Mouse (Mus musculus): ENCODE measurements around the gene Pitpnc1. TPM values are rescaled to one million over a fixed set of nuclear protein-coding genes. Genes with fewer than 3 reads are reported as not detected.
"Not testable (repeated sequence)": the region's sequence is repeated elsewhere in the genome, so short reads cannot be mapped to it uniquely, and the experiment has no call there.

The Pitpnc1 gene
- 32.1 and 36.3 TPM in 2 replicates for polyA plus RNA-seq (2015; fragmentation: Nextera tagmentation; extraction: Ambion mirVana)

- Histone ChIP-seq H3K36me3 (no peaks in the 10 kb centered on the region), H3K27me3 (no peaks in the 10 kb centered on the region), H3K4me3 (peak within 1 kb of the TSS; percentile 87), H3K9me3 (no peaks in the 10 kb centered on the region), H3K4me2 (peak within 1 kb of the TSS; percentile 69), H3K27ac (peak within 1 kb of the TSS; percentile 98), H3K9ac (peak within 1 kb of the TSS; percentile 90), H3K4me1 (peaks cover 37% of the 10 kb centered on the region)
- WGBS, result 0% methylated on average over 37 of the region's 37 CpGs
- ATAC-seq (ENCODE audit: insufficient number of reproducible peaks, insufficient read depth, low FRiP score, low TSS enrichment, low read depth), result peak; percentile 82
Observed at GRCm38 (mm10) chr11:107470521-107471041, at the start of gene Pitpnc1. TSS of gene Pitpnc1 (minus strand) at chr11:107470699.

GRCm38 (mm10) chr11:107518645-107519429, 48.3 kb upstream of the Pitpnc1 start:
- H3K4me1 ChIP-seq, result no peaks in the 10 kb centered on the region
- no peak overlapping the region for H3K4me2 ChIP-seq
- ATAC-seq (ENCODE audit: insufficient number of reproducible peaks, insufficient read depth, low FRiP score, low TSS enrichment, low read depth), result no peak
- H3K27ac ChIP-seq, result no peak overlapping the region
- no peaks in the 10 kb centered on the region for H3K36me3 ChIP-seq
- no peak overlapping the region for H3K9ac ChIP-seq
- no peak overlapping the region for H3K4me3 ChIP-seq
- WGBS, result 72% methylated on average over 5 of the region's 5 CpGs
- no peaks in the 10 kb centered on the region for H3K27me3 ChIP-seq
- H3K9me3 ChIP-seq, result no peaks in the 10 kb centered on the region

GRCm38 (mm10) chr11:107516387-107516786, 45.9 kb upstream of the Pitpnc1 start:
- Histone ChIP-seq H3K4me1 (0 out of 2 replicates have a peak, but pooled peaks cover 3% of the 10 kb centered on the region), H3K4me2 (no peak overlapping the region), H3K4me3 (no peak overlapping the region), H3K27ac (no peak overlapping the region), H3K36me3 (no peaks in the 10 kb centered on the region), H3K9me3 (no peaks in the 10 kb centered on the region), H3K9ac (no peak overlapping the region), H3K27me3 (no peaks in the 10 kb centered on the region)
- no peak for ATAC-seq (ENCODE audit: insufficient number of reproducible peaks, insufficient read depth, low FRiP score, low TSS enrichment, low read depth)
- 92% methylated on average over 2 of the region's 2 CpGs for WGBS

- H3K27ac ChIP-seq, result 0 out of 2 replicates have a peak overlapping the region, but pooled peaks have one; percentile 22
- ATAC-seq (ENCODE audit: insufficient number of reproducible peaks, insufficient read depth, low FRiP score, low TSS enrichment, low read depth), result no peak
- no peak overlapping the region for H3K4me3 ChIP-seq
- H3K9me3 ChIP-seq, result no peaks in the 10 kb centered on the region
- no peak overlapping the region for H3K9ac ChIP-seq
- WGBS, result 69% methylated on average over 10 of the region's 10 CpGs
- no peak overlapping the region for H3K4me2 ChIP-seq
- 0 out of 2 replicates have a peak, but pooled peaks cover 9% of the 10 kb centered on the region for H3K27me3 ChIP-seq
- no peaks in the 10 kb centered on the region for H3K36me3 ChIP-seq
- peaks cover 22% of the 10 kb centered on the region for H3K4me1 ChIP-seq
Observed at GRCm38 (mm10) chr11:107513047-107513446, 42.5 kb upstream of the Pitpnc1 start.

- 48% methylated on average over 5 of the region's 5 CpGs for WGBS
- not testable (repeated sequence) for H3K27ac ChIP-seq; ATAC-seq (ENCODE audit: insufficient number of reproducible peaks, insufficient read depth, low FRiP score, low TSS enrichment, low read depth); H3K36me3 ChIP-seq; H3K9me3 ChIP-seq; H3K27me3 ChIP-seq; H3K4me3 ChIP-seq; H3K4me2 ChIP-seq; H3K9ac ChIP-seq
- H3K4me1 ChIP-seq, result peaks cover 22% of the 10 kb centered on the region
Observed at GRCm38 (mm10) chr11:107511954-107512353, 41.5 kb upstream of the Pitpnc1 start.

GRCm38 (mm10) chr11:107510362-107511269, 40.1 kb upstream of the Pitpnc1 start:
- 2% methylated on average over 18 of the region's 18 CpGs for WGBS
- Histone ChIP-seq H3K9me3 (no peaks in the 10 kb centered on the region), H3K27ac (no peak overlapping the region), H3K36me3 (no peaks in the 10 kb centered on the region), H3K27me3 (0 out of 2 replicates have a peak, but pooled peaks cover 9% of the 10 kb centered on the region), H3K4me2 (peak overlapping the region; percentile 44), H3K9ac (peak overlapping the region; percentile 58), H3K4me1 (peaks cover 22% of the 10 kb centered on the region), H3K4me3 (peak overlapping the region; percentile 16; the same call in 1 of the 2 replicates)
- ATAC-seq (ENCODE audit: insufficient number of reproducible peaks, insufficient read depth, low FRiP score, low TSS enrichment, low read depth), result no peak

GRCm38 (mm10) chr11:107509631-107510338, 39.3 kb upstream of the Pitpnc1 start:
- Histone ChIP-seq H3K27me3 (0 out of 2 replicates have a peak, but pooled peaks cover 9% of the 10 kb centered on the region), H3K4me2 (peak overlapping the region; percentile 44; the same call in 1 of the 2 replicates), H3K9ac (no peak overlapping the region), H3K27ac (no peak overlapping the region), H3K4me1 (peaks cover 22% of the 10 kb centered on the region), H3K36me3 (0 out of 2 replicates have a peak, but pooled peaks cover 3% of the 10 kb centered on the region), H3K9me3 (no peaks in the 10 kb centered on the region), H3K4me3 (no peak overlapping the region)
- no peak for ATAC-seq (ENCODE audit: insufficient number of reproducible peaks, insufficient read depth, low FRiP score, low TSS enrichment, low read depth)
- WGBS, result 20% methylated on average over 11 of the region's 11 CpGs

GRCm38 (mm10) chr11:107506260-107506659, 35.8 kb upstream of the Pitpnc1 start:
- no peak overlapping the region for H3K27ac ChIP-seq
- WGBS, result 61% methylated on average over 1 of the region's 1 CpGs
- no peak overlapping the region for H3K4me2 ChIP-seq
- ATAC-seq (ENCODE audit: insufficient number of reproducible peaks, insufficient read depth, low FRiP score, low TSS enrichment, low read depth), result no peak
- no peak overlapping the region for H3K9ac ChIP-seq
- no peaks in the 10 kb centered on the region for H3K9me3 ChIP-seq
- 0 out of 2 replicates have a peak, but pooled peaks cover 9% of the 10 kb centered on the region for H3K27me3 ChIP-seq
- H3K4me3 ChIP-seq, result no peak overlapping the region
- H3K36me3 ChIP-seq, result peaks cover 3% of the 10 kb centered on the region; the same call in 1 of the 2 replicates
- H3K4me1 ChIP-seq, result peaks cover 19% of the 10 kb centered on the region

- H3K27me3 ChIP-seq; H3K4me1 ChIP-seq; ATAC-seq (ENCODE audit: insufficient number of reproducible peaks, insufficient read depth, low FRiP score, low TSS enrichment, low read depth); H3K27ac ChIP-seq; H3K4me2 ChIP-seq; H3K4me3 ChIP-seq; H3K9me3 ChIP-seq; H3K9ac ChIP-seq: not testable (repeated sequence)
- 94% methylated on average over 3 of the region's 4 CpGs for WGBS
- peaks cover 12% of the 10 kb centered on the region for H3K36me3 ChIP-seq
Observed at GRCm38 (mm10) chr11:107504364-107504763, 33.9 kb upstream of the Pitpnc1 start.

GRCm38 (mm10) chr11:107502801-107503200, 32.3 kb upstream of the Pitpnc1 start:
- Histone ChIP-seq H3K4me3 (no peak overlapping the region), H3K9me3 (no peaks in the 10 kb centered on the region), H3K4me2 (no peak overlapping the region), H3K9ac (no peak overlapping the region), H3K27me3 (no peaks in the 10 kb centered on the region), H3K27ac (no peak overlapping the region), H3K36me3 (peaks cover 26% of the 10 kb centered on the region), H3K4me1 (no peaks in the 10 kb centered on the region)
- no peak for ATAC-seq (ENCODE audit: insufficient number of reproducible peaks, insufficient read depth, low FRiP score, low TSS enrichment, low read depth)
- 85% methylated on average over 8 of the region's 8 CpGs for WGBS

- no peak for ATAC-seq (ENCODE audit: insufficient number of reproducible peaks, insufficient read depth, low FRiP score, low TSS enrichment, low read depth)
- H3K4me1 ChIP-seq, result peaks cover 16% of the 10 kb centered on the region
- H3K4me3 ChIP-seq, result no peak overlapping the region
- H3K27me3 ChIP-seq, result no peaks in the 10 kb centered on the region
- H3K27ac ChIP-seq, result no peak overlapping the region; the same call in 1 of the 2 replicates
- H3K9me3 ChIP-seq, result no peaks in the 10 kb centered on the region
- H3K36me3 ChIP-seq, result peaks cover 44% of the 10 kb centered on the region
- no peak overlapping the region for H3K9ac ChIP-seq
- WGBS, result 94% methylated on average over 3 of the region's 3 CpGs
- no peak overlapping the region for H3K4me2 ChIP-seq
Observed at GRCm38 (mm10) chr11:107484341-107484740, 13.8 kb upstream of the Pitpnc1 start.

Measured in embryonic facial prominence, embryonic 13.5 days (tissue).